Mouse (Mus musculus): ENCODE results near the gene Gpatch3.

- no peak for TF ChIP-seq CTCF (IDR thresholded peaks at IDR 0.05; ENCODE audit: extremely low read depth, insufficient read length, insufficient replicate concordance, low read depth, low read length)
- no peak for TF ChIP-seq POLR2A (IDR thresholded peaks at IDR 0.05; ENCODE audit: low read depth, low read length)
Observed at GRCm38 (mm10) chr4:133561622-133562021, 12.9 kb upstream of the Gpatch3 start.
